Mouse (Mus musculus) hindbrain, embryonic 10.5 days (tissue): ENCODE results near the gene Evl. TPM values are rescaled to one million over a fixed set of nuclear protein-coding genes. Genes with fewer than 3 reads are reported as not detected.

Experiments used
- DNase-seq: peaks from one replicate; pipeline ENCODE4 v3.0.0-alpha.2; 2017; ENCODE audit warnings: low spot score
- H3K27ac ChIP-seq: fragments of 300-500 bp; sonication (generic); 2 replicates; pipeline ENCODE4 v1.5.1; 2016; ENCODE audit warnings: mild to moderate bottlenecking, moderate library complexity
- H3K27me3 ChIP-seq: fragments of 300-500 bp; sonication (generic); 2 replicates; pipeline ENCODE4 v1.6.1; 2016; ENCODE audit warnings: mild to moderate bottlenecking; ENCODE audit not compliant: poor library complexity, insufficient read depth, severe bottlenecking
- H3K36me3 ChIP-seq: fragments of 300-500 bp; sonication (generic); 2 replicates; pipeline ENCODE4 v1.6.1; 2016; ENCODE audit warnings: mild to moderate bottlenecking, moderate library complexity
- H3K4me1 ChIP-seq: fragments of 300-500 bp; sonication (generic); replicated peaks from 2 replicates; pipeline ENCODE4 v1.6.1; 2016; ENCODE audit warnings: mild to moderate bottlenecking
- H3K4me3 ChIP-seq: fragments of 300-500 bp; sonication (generic); 2 replicates; pipeline ENCODE4 v1.5.1; 2016; ENCODE audit warnings: mild to moderate bottlenecking, moderate library complexity
- H3K9me3 ChIP-seq: fragments of 300-500 bp; sonication (generic); 2 replicates; pipeline ENCODE4 v1.6.1; 2016; ENCODE audit warnings: mild to moderate bottlenecking, moderate library complexity
- WGBS: fragments of 180-500 bp; shearing (Covaris S2); methylation state at CpG from one replicate; pipeline ENCODE4 v1.1.7; 2016; 5-methylcytosine and 5-hydroxymethylcytosine counted together
- polyA plus RNA-seq: library from polyadenylated mRNA; unstranded; fragments of >200 nt; fragmentation: Nextera tagmentation; extraction: Ambion mirVana; gene quantifications from 2 replicates; pipeline ENCODE4 v1.2.1, GENCODE M21; 2016

Evl gene
- polyA plus RNA-seq, 1 experiment from 2014 or later, result 75.2 TPM

GRCm38 (mm10) chr12:108634031-108634430 lies 79.5 kb downstream of the Evl start:
- no peaks in the 10 kb centered on the region for H3K27me3 ChIP-seq
- H3K9me3 ChIP-seq, result no peaks in the 10 kb centered on the region
- H3K4me3 ChIP-seq, result no peak overlapping the region
- H3K4me1 ChIP-seq, result 0 out of 2 replicates have a peak, but pooled peaks cover 2% of the 10 kb centered on the region
- H3K27ac ChIP-seq, result no peak overlapping the region
- peaks cover 26% of the 10 kb centered on the region; the same call in 1 of the 2 replicates for H3K36me3 ChIP-seq
- no peak for DNase-seq
- WGBS, result 98% methylated on average over 1 of the region's 1 CpGs

DNA sequence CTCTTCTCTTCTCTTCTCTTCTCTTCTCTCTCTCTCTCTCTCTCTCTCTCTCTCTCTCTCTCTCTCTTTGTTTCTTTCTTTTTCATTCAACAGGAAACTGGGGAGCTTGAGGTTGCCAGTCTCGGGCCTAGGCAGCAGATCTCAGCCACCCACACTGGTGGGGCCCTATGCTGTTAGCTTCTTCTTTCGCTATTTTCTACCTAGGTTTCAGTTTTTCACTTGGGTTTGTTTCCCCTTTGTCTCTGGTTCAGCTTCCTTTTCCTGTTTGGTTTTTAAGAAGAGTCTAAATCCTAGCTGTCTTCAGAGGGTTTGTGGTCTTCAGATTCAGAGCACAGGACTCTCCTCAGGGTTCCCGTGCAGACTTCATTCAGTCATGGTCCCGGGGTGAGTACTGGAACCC lies 81.0 kb downstream of the Evl start:
- WGBS, result 93% methylated on average over 4 of the region's 4 CpGs
- no peak overlapping the region for H3K27ac ChIP-seq
- peaks cover 30% of the 10 kb centered on the region for H3K36me3 ChIP-seq
- no peaks in the 10 kb centered on the region for H3K27me3 ChIP-seq
- no peaks in the 10 kb centered on the region for H3K9me3 ChIP-seq
- no peak overlapping the region for H3K4me3 ChIP-seq
- 0 out of 2 replicates have a peak, but pooled peaks cover 2% of the 10 kb centered on the region for H3K4me1 ChIP-seq
- DNase-seq, result no peak

DNA sequence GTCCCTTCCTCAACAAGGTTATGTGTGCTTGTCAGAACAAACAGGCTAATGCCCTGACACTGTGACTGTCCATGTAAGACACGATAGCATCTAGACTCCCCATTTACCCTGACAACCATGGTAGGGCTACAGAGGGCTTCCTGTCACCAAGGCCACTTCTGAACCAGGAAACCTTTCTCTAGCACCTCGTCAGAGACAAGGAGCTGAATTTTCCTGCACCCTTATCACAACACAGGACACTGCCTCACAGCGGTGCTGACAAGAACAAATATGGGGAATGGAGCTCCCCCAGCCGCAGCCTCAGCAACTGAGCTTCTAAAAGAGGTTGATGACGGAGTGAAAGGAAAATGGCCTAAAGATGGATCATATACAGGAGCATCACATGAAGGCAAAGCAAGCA lies 82.9 kb downstream of the Evl start:
- 85% methylated on average over 5 of the region's 5 CpGs for WGBS
- H3K27me3 ChIP-seq, result no peaks in the 10 kb centered on the region
- H3K4me1 ChIP-seq, result 0 out of 2 replicates have a peak, but pooled peaks cover 2% of the 10 kb centered on the region
- no peak overlapping the region for H3K27ac ChIP-seq
- no peaks in the 10 kb centered on the region for H3K9me3 ChIP-seq
- H3K4me3 ChIP-seq, result no peak overlapping the region
- no peak for DNase-seq
- H3K36me3 ChIP-seq, result peaks cover 25% of the 10 kb centered on the region

DNA sequence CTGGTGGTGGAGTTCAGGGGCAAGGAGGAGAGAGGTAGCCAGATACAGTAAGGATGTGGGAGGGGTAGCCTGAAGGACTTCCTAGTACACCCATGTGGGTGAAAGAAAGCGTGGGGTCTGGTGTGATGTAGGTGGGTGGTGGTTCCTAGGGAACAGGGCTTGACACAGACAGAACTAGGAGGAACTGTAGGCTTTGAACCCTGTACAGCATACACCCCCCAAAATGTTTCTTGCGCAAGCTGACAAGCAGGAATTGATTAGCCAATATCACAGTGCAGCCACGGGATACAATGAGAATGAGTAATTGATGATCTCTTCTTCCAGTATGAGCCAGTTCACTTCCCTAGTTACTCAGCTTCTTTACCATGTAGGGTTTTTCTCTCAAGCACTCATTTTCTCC lies 84.6 kb downstream of the Evl start:
- no peak for DNase-seq
- no peak overlapping the region for H3K4me3 ChIP-seq
- peaks cover 16% of the 10 kb centered on the region for H3K36me3 ChIP-seq
- H3K27me3 ChIP-seq, result no peaks in the 10 kb centered on the region
- WGBS, result 97% methylated on average over 3 of the region's 3 CpGs
- no peaks in the 10 kb centered on the region for H3K9me3 ChIP-seq
- no peak overlapping the region for H3K27ac ChIP-seq
- H3K4me1 ChIP-seq, result 0 out of 2 replicates have a peak, but pooled peaks cover 2% of the 10 kb centered on the region

- Histone ChIP-seq H3K27ac (no peak overlapping the region), H3K27me3 (no peaks in the 10 kb centered on the region), H3K4me1 (no peaks in the 10 kb centered on the region), H3K9me3 (no peaks in the 10 kb centered on the region), H3K4me3 (no peak overlapping the region), H3K36me3 (peaks cover 8% of the 10 kb centered on the region; the same call in 1 of the 2 replicates)
- no peak for DNase-seq
- WGBS, result 91% methylated on average over 3 of the region's 3 CpGs
Observed at GRCm38 (mm10) chr12:108642019-108642418, 87.5 kb downstream of the Evl start.

DNA sequence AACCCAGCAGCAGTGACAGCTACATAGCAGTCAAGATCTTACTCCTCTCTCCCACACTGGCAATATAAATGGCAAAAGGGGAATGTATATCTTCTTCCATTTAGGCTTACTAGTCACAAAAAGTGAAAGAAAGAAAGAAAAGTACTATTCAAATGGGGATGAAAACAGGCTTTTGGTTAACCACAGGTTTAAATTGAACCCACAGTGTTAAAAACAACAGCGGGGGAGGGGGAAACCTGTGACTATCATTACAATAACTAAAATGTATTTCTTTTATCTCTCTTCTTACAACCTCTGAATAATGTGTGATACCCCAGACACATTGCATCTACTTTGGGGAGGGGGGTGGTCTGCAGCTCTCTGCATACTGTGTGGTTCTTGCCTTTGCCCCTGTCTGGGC lies 91.7 kb downstream of the Evl start:
- Histone ChIP-seq H3K27ac (no peak overlapping the region), H3K4me1 (no peaks in the 10 kb centered on the region), H3K4me3 (no peak overlapping the region), H3K27me3 (no peaks in the 10 kb centered on the region), H3K36me3 (peaks cover 34% of the 10 kb centered on the region), H3K9me3 (no peaks in the 10 kb centered on the region)
- WGBS, result 89% methylated on average over 1 of the region's 1 CpGs
- no peak for DNase-seq

DNA sequence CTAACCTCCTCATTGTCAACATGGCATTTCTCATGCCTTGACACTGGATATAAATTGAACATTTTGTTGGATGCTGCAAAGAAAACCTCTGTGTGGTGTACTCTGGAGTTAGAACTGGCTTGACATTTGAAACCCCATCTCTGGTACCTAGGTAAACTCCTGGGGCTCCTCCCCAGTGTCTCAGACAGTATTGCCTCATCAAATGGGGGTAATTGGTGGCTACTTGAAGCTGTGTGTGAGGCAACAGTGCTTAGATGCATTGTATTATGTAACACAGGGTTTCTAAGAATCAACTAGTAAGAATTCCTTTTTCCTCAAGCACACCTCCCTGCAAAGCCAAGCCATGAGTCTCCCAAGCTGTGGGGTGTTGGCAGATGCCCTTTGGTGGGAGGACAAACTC lies 93.3 kb downstream of the Evl start:
- Histone ChIP-seq H3K9me3 (no peaks in the 10 kb centered on the region), H3K4me1 (no peaks in the 10 kb centered on the region), H3K4me3 (no peak overlapping the region), H3K36me3 (peaks cover 49% of the 10 kb centered on the region), H3K27ac (no peak overlapping the region), H3K27me3 (no peaks in the 10 kb centered on the region)
- no peak for DNase-seq

DNA sequence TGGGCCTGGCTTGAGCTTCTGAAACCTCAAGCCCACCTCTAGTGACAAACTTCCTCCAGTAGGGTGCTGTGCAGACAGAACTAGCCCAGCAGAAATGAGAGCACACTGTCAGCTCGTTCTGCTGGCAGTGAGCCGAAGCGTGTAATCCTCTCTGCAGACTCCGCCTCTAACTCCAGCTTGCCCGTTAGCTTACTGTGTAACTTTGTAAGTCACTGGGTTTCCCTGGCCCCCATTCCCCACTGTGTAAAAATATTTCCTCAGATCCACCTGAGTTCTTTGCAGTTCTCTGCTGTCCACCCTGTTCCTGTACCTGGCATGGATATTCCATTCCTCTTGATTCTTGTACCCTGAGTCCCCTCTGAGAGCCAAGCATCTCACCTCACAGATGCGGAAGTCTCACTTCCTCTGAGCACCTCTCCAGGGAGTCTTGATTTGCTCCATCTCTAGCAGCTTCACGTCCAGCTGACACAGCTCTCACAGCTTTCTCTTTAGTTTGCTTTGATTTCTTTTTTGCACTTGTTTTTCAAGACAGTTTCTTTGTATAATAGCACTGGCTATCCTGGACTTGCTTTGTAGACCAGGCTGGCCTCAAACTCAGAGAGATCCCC lies 96.6 kb downstream of the Evl start:
- WGBS, result 79% methylated on average over 7 of the region's 7 CpGs

DNA sequence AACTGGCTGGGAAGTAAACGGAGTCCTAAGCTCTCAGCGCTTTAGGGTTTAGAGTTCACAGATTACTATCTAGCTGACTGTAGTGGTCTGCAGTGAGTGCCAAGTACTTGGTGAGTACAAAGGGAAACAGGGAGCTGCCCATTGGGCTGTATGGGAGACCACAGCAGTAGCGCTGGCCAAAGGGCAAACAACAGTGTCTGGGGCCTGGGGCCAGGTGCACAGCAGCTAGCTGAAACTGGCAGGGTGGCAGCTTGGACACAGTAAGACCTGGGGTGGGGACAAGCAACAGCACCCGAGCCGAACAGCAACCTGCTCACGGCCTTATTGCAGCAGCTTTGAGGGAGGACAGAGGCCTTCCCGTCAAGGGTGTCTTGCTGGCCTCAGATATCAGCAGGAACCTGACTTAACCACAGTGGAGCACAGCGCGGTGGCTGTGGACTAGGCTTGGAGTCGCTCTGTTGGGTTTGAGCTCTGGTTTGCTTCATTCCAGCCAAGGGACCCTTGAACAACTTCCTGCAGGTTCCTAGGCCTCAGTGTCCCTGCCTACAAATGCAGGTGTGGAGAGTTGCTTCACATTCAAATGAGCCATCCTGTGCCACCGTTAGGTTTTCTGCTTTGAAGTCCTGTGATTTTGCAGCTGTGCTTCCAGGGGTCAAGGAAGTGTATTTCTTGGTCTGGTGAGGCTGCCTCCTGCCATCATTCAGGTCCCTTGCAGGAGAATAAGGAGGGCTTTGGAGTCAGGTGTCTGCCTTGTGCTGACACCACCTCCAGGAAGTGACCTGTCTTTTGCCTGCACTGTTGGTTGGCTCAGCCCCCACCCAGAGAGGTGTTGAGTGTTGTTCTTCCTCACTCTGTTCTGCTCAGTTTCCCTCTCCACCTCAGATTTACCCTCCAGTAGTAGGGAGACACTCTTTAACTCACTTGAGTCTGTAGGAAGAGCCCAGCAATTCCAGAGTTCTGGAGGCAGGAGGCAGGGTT lies 99.1 kb downstream of the Evl start:
- no peaks in the 10 kb centered on the region for H3K27me3 ChIP-seq
- no peak overlapping the region for H3K4me3 ChIP-seq
- WGBS, result 91% methylated on average over 11 of the region's 11 CpGs
- H3K36me3 ChIP-seq, result peaks cover 94% of the 10 kb centered on the region
- H3K4me1 ChIP-seq, result no peaks in the 10 kb centered on the region
- no peak for DNase-seq
- H3K9me3 ChIP-seq, result no peaks in the 10 kb centered on the region
- H3K27ac ChIP-seq, result no peak overlapping the region

More for the DNA sequence above, 96.6 kb downstream of the Evl start:
- Histone ChIP-seq H3K27ac (no peak overlapping the region), H3K9me3 (no peaks in the 10 kb centered on the region), H3K4me1 (no peaks in the 10 kb centered on the region), H3K4me3 (no peak overlapping the region), H3K27me3 (no peaks in the 10 kb centered on the region), H3K36me3 (peaks cover 82% of the 10 kb centered on the region)
- no peak for DNase-seq

DNA sequence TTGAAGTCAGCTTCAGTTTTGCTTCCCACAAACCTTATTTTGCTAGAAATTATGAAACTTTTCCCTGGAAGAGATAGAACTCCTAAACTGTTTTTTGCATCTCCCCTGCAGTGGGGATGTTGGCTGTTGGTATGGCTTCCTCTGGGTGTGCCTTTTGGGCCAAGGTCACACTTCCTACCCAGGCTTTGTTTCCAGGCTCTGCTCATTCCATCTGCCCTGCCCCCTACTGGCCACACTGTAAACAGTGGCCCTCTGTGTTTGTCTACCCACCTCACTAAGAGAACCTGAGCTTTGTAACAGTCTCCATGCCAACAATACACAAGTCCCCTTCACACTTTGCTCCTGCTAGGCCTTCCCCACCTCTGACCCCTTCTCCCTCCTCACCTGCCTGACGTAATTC lies 102.8 kb downstream of the Evl start:
- no peaks in the 10 kb centered on the region for H3K27me3 ChIP-seq
- WGBS, result 84% methylated on average over 1 of the region's 1 CpGs
- DNase-seq, result peak; percentile 47
- no peak overlapping the region for H3K4me3 ChIP-seq
- no peaks in the 10 kb centered on the region for H3K4me1 ChIP-seq
- 0 out of 2 replicates have a peak overlapping the region, but pooled peaks have one; percentile 23 for H3K27ac ChIP-seq
- no peaks in the 10 kb centered on the region for H3K9me3 ChIP-seq
- peaks cover 93% of the 10 kb centered on the region for H3K36me3 ChIP-seq

DNA sequence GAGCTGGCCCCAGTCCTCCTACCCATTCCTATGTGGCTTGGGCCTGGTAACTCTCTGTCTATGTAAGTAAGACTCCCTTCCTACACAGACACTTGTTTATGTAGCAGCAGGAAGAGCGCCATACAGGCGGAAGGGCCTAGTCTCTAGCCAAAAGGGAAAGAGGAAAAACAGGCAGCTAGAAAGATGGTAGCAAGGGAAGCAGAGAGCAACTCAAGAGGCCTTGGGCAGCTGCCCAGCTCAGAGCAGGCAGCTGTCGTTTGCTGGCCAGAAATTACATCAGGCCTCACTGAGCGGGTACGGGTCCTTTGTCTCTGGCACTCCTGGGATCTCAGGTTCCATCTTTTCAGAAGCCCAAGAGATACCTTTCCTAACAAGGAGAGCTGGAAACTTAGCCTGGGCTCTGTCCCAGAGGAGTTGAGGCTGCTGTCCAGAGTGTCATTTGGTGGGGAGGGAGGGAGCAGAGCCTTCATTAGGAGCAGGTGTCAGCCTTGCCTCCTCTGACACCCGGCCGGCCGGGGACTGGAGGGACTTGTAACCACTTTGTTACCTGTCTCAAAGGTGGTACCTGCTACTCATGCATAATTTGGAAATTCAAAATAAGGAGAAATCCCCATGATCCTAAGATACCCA lies 114.2 kb downstream of the Evl start:
- Histone ChIP-seq H3K27ac (0 out of 2 replicates have a peak overlapping the region, but pooled peaks have one; percentile 40), H3K4me1 (no peaks in the 10 kb centered on the region), H3K27me3 (no peaks in the 10 kb centered on the region), H3K9me3 (no peaks in the 10 kb centered on the region), H3K4me3 (no peak overlapping the region), H3K36me3 (peaks cover 68% of the 10 kb centered on the region)
- WGBS, result 89% methylated on average over 8 of the region's 8 CpGs
- DNase-seq, result no peak

DNA sequence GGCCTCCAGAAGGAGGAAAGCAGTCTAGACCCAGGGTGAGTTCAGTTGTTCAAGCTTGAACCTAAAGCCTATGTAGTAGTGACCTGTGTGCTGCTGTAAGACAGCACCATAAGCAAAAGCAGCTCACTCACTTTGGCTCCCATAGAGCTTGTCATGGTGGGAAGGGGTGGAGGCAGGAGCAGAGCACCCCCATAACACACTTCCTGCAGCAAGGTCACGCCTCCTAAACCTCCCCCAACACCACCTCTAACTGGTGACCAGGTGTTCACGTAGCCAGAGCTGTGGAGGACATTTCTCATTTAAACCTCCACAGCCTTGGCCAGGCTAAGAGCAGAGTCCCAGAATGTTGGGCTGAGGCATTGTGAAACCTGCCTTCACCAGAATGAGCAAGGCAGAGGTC lies 117.0 kb downstream of the Evl start:
- Histone ChIP-seq H3K27ac (no peak overlapping the region), H3K4me3 (no peak overlapping the region), H3K27me3 (no peaks in the 10 kb centered on the region), H3K36me3 (peaks cover 76% of the 10 kb centered on the region), H3K9me3 (no peaks in the 10 kb centered on the region), H3K4me1 (no peaks in the 10 kb centered on the region)
- DNase-seq, result no peak
- WGBS, result 91% methylated on average over 2 of the region's 2 CpGs

GRCm38 (mm10) chr12:108672908-108673307 lies 118.4 kb downstream of the Evl start:
- no peaks in the 10 kb centered on the region for H3K9me3 ChIP-seq
- WGBS, result 88% methylated on average over 4 of the region's 4 CpGs
- no peak overlapping the region for H3K27ac ChIP-seq
- no peak overlapping the region for H3K4me3 ChIP-seq
- peaks cover 81% of the 10 kb centered on the region for H3K36me3 ChIP-seq
- DNase-seq, result no peak
- no peaks in the 10 kb centered on the region for H3K27me3 ChIP-seq
- no peaks in the 10 kb centered on the region for H3K4me1 ChIP-seq
